Mouse (Mus musculus) liver, adult 2 months (tissue): ENCODE measurements around the gene Olfr191. TPM values are rescaled to one million over a fixed set of nuclear protein-coding genes. Genes with fewer than 3 reads are reported as not detected.
"Not testable (repeated sequence)": the region's sequence is repeated elsewhere in the genome, so short reads cannot be mapped to it uniquely, and the experiment has no call there.

Experiments
- DNase-seq: peaks from one replicate; pipeline ENCODE4 v3.0.0-alpha.2; 2011; ENCODE audit warnings: low read depth, low spot score; ENCODE audit errors: extremely low read depth
- H3K27ac ChIP-seq: fragments of 200-500 bp; replicated peaks from 2 replicates; pipeline ENCODE4 v1.5.1; 2012; ENCODE audit warnings: low read depth, mild to moderate bottlenecking, control low read depth, inconsistent platforms, low read length; ENCODE audit not compliant: insufficient read depth
- H3K27me3 ChIP-seq: fragments of 200-500 bp; 2 replicates; pipeline ENCODE4 v1.6.1; 2012; ENCODE audit warnings: mild to moderate bottlenecking, moderate library complexity, low read length, inconsistent platforms; ENCODE audit not compliant: control insufficient read depth, insufficient read depth
- H3K36me3 ChIP-seq: fragments of 200-500 bp; 2 replicates; pipeline ENCODE4 v1.6.1; 2012; ENCODE audit warnings: low read length, inconsistent platforms; ENCODE audit not compliant: control insufficient read depth, insufficient read depth
- H3K4me1 ChIP-seq: fragments of 200-500 bp; 2 replicates; pipeline ENCODE4 v1.6.1; 2011; ENCODE audit warnings: low read length; ENCODE audit not compliant: control insufficient read depth, insufficient read depth
- H3K4me3 ChIP-seq: fragments of 200-500 bp; 2 replicates; pipeline ENCODE4 v1.5.1; 2011; ENCODE audit warnings: low read depth, mild to moderate bottlenecking, control low read depth, low read length, moderate library complexity; ENCODE audit not compliant: insufficient read depth
- H3K79me2 ChIP-seq: fragments of 200-500 bp; 2 replicates; pipeline ENCODE4 v1.6.1; 2012; ENCODE audit warnings: inconsistent platforms, mild to moderate bottlenecking, low read length, moderate library complexity; ENCODE audit not compliant: control insufficient read depth, insufficient read depth
- H3K9ac ChIP-seq: fragments of 200-500 bp; 2 replicates; pipeline ENCODE4 v1.6.1; 2012; ENCODE audit warnings: low read depth, mild to moderate bottlenecking, control low read depth, inconsistent platforms, low read length
- CTCF ChIP-seq: fragments of 200-500 bp; IDR thresholded peaks from 2 replicates; pipeline ENCODE4 v1.5.1; 2011; ENCODE audit warnings: low read depth, low read length, control low read depth
- POLR2A ChIP-seq: fragments of 200-500 bp; IDR thresholded peaks from 2 replicates; pipeline ENCODE4 v1.6.1; 2011; ENCODE audit warnings: low read length, control low read depth; ENCODE audit not compliant: insufficient read depth; ENCODE audit errors: extremely low read depth
- WGBS: fragments of 180-500 bp; shearing (Covaris S2); methylation state at CpG from one replicate; pipeline ENCODE4 v1.1.7; 2018; 5-methylcytosine and 5-hydroxymethylcytosine counted together
- polyA plus RNA-seq: library from polyadenylated mRNA; depleted of rRNA; stranded (reverse); fragments of >200 nt; gene quantifications from 2 replicates; pipeline ENCODE4 v1.2.3, GENCODE M21; 2012; rRNA removed
- total RNA-seq: library from RNA; depleted of rRNA; stranded (reverse); fragments of >200 nt; gene quantifications from 2 replicates; pipeline ENCODE4 v1.2.3, GENCODE M21; 2014; rRNA removed

Gene Olfr191
- not detected in 2 replicates for total RNA-seq
- not detected in 2 replicates for polyA plus RNA-seq

- 48% methylated on average over 1 of the region's 1 CpGs for WGBS
- not testable (repeated sequence) for H3K27ac ChIP-seq, H3K4me3 ChIP-seq, H3K79me2 ChIP-seq, DNase-seq, H3K4me1 ChIP-seq, H3K9ac ChIP-seq, H3K27me3 ChIP-seq, H3K36me3 ChIP-seq
These were observed at the start of gene Olfr191 for GRCm38 (mm10) chr16:59089722-59090121. TSS of gene Olfr191 (minus strand) at chr16:59089822.

GRCm38 (mm10) chr16:59130740-59131139, 41.1 kb upstream of the Olfr191 start:
- no peaks in the 10 kb centered on the region for H3K79me2 ChIP-seq
- no peak for TF ChIP-seq CTCF
- no peak for TF ChIP-seq POLR2A
- 62% methylated on average over 1 of the region's 1 CpGs for WGBS

GRCm38 (mm10) chr16:59120969-59121368, 31.3 kb upstream of the Olfr191 start, which contains the start of gene Olfr194:
TSS of gene Olfr194 (minus strand) at chr16:59121069.
- DNase-seq, result no peak
- H3K27ac ChIP-seq, result no peak within 1 kb of the TSS
- no peaks in the 10 kb centered on the region for H3K27me3 ChIP-seq
- H3K4me1 ChIP-seq, result no peaks in the 10 kb centered on the region
- H3K36me3 ChIP-seq, result no peaks in the 10 kb centered on the region
- no peaks in the 10 kb centered on the region for H3K79me2 ChIP-seq
- H3K4me3 ChIP-seq, result no peak within 1 kb of the TSS
- H3K9ac ChIP-seq, result no peak within 1 kb of the TSS
- TF ChIP-seq POLR2A, result no peak
- TF ChIP-seq CTCF, result no peak

More at GRCm38 (mm10) chr16:59130740-59131139, 41.1 kb upstream of the Olfr191 start:
- Histone ChIP-seq H3K27ac (no peak overlapping the region), H3K27me3 (no peaks in the 10 kb centered on the region), H3K9ac (no peak overlapping the region), H3K4me1 (no peaks in the 10 kb centered on the region), H3K4me3 (no peak overlapping the region), H3K36me3 (no peaks in the 10 kb centered on the region)
- no peak for DNase-seq

- DNase-seq, result no peak
- Histone ChIP-seq H3K9ac (no peak within 1 kb of the TSS), H3K27ac (no peak within 1 kb of the TSS), H3K36me3 (no peaks in the 10 kb centered on the region), H3K79me2 (no peaks in the 10 kb centered on the region), H3K4me3 (no peak within 1 kb of the TSS), H3K27me3 (no peaks in the 10 kb centered on the region), H3K4me1 (no peaks in the 10 kb centered on the region)
- WGBS, result 77% methylated on average over 1 of the region's 1 CpGs
- TF ChIP-seq CTCF (no peak), POLR2A (no peak)
These were observed 22.2 kb upstream of the Olfr191 start, which contains the start of gene Olfr193 for GRCm38 (mm10) chr16:59111781-59112180. TSS of gene Olfr193 (minus strand) at chr16:59111881.

GRCm38 (mm10) chr16:59108522-59108921, 18.9 kb upstream of the Olfr191 start:
- not testable (repeated sequence) for H3K27ac ChIP-seq, H3K79me2 ChIP-seq, H3K27me3 ChIP-seq, H3K4me1 ChIP-seq, H3K36me3 ChIP-seq, DNase-seq, H3K4me3 ChIP-seq, H3K9ac ChIP-seq
- WGBS, result 47% methylated on average over 5 of the region's 5 CpGs

GRCm38 (mm10) chr16:59105312-59105711, 15.7 kb upstream of the Olfr191 start:
- Histone ChIP-seq H3K9ac (no peak overlapping the region), H3K79me2 (no peaks in the 10 kb centered on the region), H3K27me3 (no peaks in the 10 kb centered on the region), H3K36me3 (no peaks in the 10 kb centered on the region), H3K27ac (no peak overlapping the region), H3K4me3 (no peak overlapping the region), H3K4me1 (no peaks in the 10 kb centered on the region)
- no peak for TF ChIP-seq CTCF
- TF ChIP-seq POLR2A, result no peak
- 77% methylated on average over 2 of the region's 2 CpGs for WGBS
- no peak for DNase-seq

GRCm38 (mm10) chr16:59081113-59081512, 8.5 kb downstream of the Olfr191 start:
- not testable (repeated sequence) for H3K79me2 ChIP-seq, H3K27me3 ChIP-seq, H3K36me3 ChIP-seq, H3K4me3 ChIP-seq, H3K27ac ChIP-seq, H3K9ac ChIP-seq, H3K4me1 ChIP-seq, DNase-seq
- WGBS, result 78% methylated on average over 2 of the region's 2 CpGs
